Mouse (Mus musculus) heart, embryonic 11.5 days (tissue): ENCODE data around the gene Usp36. TPM values are rescaled to one million over a fixed set of nuclear protein-coding genes. Genes with fewer than 3 reads are reported as not detected.

Experiments used
- ATAC-seq: fragments of 200-750 bp; cut with Nextera tagmentation; replicated peaks from 2 replicates; pipeline ENCODE4 v1.8.0; 2017; ENCODE audit warnings: moderate library complexity; ENCODE audit not compliant: insufficient number of reproducible peaks, low FRiP score, low TSS enrichment
- H3K27ac ChIP-seq: fragments of 300-500 bp; sonication (generic); 2 replicates; pipeline ENCODE4 v1.5.1; 2014; ENCODE audit warnings: mild to moderate bottlenecking, low read depth, low read length
- H3K27me3 ChIP-seq: fragments of 300-500 bp; sonication (generic); 2 replicates; pipeline ENCODE4 v1.6.1; 2014; ENCODE audit warnings: mild to moderate bottlenecking, low read length, mixed read lengths; ENCODE audit not compliant: control insufficient read depth, insufficient read depth
- H3K36me3 ChIP-seq: fragments of 300-500 bp; sonication (generic); 2 replicates; pipeline ENCODE4 v1.6.1; 2014; ENCODE audit warnings: mild to moderate bottlenecking, low read length, moderate library complexity, mixed read lengths; ENCODE audit not compliant: control insufficient read depth, insufficient read depth
- H3K4me1 ChIP-seq: fragments of 300-500 bp; sonication (generic); 2 replicates; pipeline ENCODE4 v1.6.1; 2014; ENCODE audit warnings: low read length; ENCODE audit not compliant: control insufficient read depth, insufficient read depth
- H3K4me2 ChIP-seq: fragments of 300-500 bp; sonication (generic); 2 replicates; pipeline ENCODE4 v1.6.1; 2014; ENCODE audit warnings: mild to moderate bottlenecking, moderate library complexity
- H3K4me3 ChIP-seq: fragments of 300-500 bp; sonication (generic); 2 replicates; pipeline ENCODE4 v1.5.1; 2014; ENCODE audit warnings: low read depth, low read length
- H3K9ac ChIP-seq: fragments of 300-500 bp; sonication (generic); 2 replicates; pipeline ENCODE4 v1.6.1; 2014; ENCODE audit warnings: mild to moderate bottlenecking, low read depth, low read length, moderate library complexity
- H3K9me3 ChIP-seq: fragments of 300-500 bp; sonication (generic); replicated peaks from 2 replicates; pipeline ENCODE4 v1.6.1; 2016; ENCODE audit warnings: low read length; ENCODE audit not compliant: control insufficient read depth
- WGBS: fragments of 180-500 bp; shearing (Covaris S2); extraction: QIAGEN DNeasy Blood & Tissue Kit; methylation state at CpG from one replicate; pipeline ENCODE4 v1.1.7; 2014; ENCODE audit not compliant: insufficient replicate concordance; 5-methylcytosine and 5-hydroxymethylcytosine counted together
- polyA plus RNA-seq: library from polyadenylated mRNA; unstranded; fragments of >200 nt; fragmentation: Nextera tagmentation; extraction: Ambion mirVana; gene quantifications from 2 replicates; pipeline ENCODE4 v1.2.1, GENCODE M21; 2014

Usp36 gene
- polyA plus RNA-seq, 1 experiment from 2014 or later: 11.1 TPM

DNA sequence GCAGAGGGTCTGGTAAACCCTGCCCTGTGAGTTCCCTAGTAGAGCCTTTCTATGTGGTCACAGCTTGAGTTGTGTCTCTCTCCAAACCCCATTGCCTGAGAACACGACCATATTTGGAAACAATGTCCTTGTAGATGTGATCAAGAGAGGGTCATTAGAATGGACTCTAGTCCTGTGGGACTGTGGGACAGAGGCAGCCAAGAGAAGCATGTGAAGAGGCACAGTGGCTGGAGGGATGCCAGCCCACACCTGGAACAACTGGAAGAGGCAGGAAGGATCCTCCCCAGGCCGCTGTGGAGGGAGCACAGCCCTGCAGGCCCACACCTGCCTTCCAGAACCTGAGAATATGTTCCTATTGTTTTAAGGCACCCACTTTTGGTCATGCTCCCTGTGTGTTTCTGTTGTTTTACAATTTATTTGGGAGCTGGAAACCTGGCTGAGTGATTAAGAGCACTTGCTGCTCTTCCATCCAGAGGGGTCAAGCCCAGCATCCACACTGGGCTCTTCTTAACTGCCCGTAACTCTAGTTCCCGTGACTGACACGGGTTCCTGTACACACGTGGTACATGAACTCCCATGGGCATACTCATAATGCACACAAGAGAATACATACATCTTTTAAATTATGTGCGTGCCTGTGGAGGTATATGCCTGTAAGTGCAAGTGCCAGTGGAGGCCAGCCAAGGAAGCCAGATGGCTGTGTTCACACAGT, 36.4 kb downstream of the Usp36 start:
- no peak for ATAC-seq
- Histone ChIP-seq H3K4me3 (no peak overlapping the region), H3K9me3 (no peaks in the 10 kb centered on the region), H3K9ac (no peak overlapping the region), H3K27ac (no peak overlapping the region), H3K4me1 (peaks cover 13% of the 10 kb centered on the region), H3K27me3 (no peaks in the 10 kb centered on the region), H3K36me3 (peaks cover 14% of the 10 kb centered on the region), H3K4me2 (no peak overlapping the region)
- 87% methylated on average over 7 of the region's 7 CpGs for WGBS

DNA sequence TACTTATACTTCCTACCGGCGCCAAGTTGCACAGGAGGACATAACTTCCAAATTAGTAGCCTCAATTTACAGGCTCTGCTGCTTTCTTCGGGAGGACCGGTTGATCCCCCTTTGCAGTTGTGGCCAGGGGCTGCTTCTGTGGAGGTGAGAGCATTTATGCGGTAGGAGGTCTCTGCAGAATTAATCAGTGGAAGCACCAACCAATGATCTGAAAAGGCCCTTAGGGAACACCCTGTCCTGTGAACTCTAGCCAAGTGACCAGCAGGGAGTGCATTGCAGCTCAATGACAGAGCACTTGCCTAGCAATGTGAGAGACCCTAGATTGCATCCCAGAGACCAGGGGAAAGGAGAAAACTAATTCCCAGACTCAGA, 41.0 kb downstream of the Usp36 start:
- WGBS: 2% methylated on average over 5 of the region's 5 CpGs
- peaks cover 29% of the 10 kb centered on the region for H3K4me1 ChIP-seq
- no peaks in the 10 kb centered on the region for H3K27me3 ChIP-seq
- H3K27ac ChIP-seq: peak overlapping the region; percentile 92
- peak; percentile 16; the same call in 1 of the 2 replicates for ATAC-seq
- H3K36me3 ChIP-seq: no peaks in the 10 kb centered on the region
- peak overlapping the region; percentile 93 for H3K4me3 ChIP-seq
- no peaks in the 10 kb centered on the region for H3K9me3 ChIP-seq
- H3K9ac ChIP-seq: peak overlapping the region; percentile 77
- peak overlapping the region; percentile 70 for H3K4me2 ChIP-seq

DNA sequence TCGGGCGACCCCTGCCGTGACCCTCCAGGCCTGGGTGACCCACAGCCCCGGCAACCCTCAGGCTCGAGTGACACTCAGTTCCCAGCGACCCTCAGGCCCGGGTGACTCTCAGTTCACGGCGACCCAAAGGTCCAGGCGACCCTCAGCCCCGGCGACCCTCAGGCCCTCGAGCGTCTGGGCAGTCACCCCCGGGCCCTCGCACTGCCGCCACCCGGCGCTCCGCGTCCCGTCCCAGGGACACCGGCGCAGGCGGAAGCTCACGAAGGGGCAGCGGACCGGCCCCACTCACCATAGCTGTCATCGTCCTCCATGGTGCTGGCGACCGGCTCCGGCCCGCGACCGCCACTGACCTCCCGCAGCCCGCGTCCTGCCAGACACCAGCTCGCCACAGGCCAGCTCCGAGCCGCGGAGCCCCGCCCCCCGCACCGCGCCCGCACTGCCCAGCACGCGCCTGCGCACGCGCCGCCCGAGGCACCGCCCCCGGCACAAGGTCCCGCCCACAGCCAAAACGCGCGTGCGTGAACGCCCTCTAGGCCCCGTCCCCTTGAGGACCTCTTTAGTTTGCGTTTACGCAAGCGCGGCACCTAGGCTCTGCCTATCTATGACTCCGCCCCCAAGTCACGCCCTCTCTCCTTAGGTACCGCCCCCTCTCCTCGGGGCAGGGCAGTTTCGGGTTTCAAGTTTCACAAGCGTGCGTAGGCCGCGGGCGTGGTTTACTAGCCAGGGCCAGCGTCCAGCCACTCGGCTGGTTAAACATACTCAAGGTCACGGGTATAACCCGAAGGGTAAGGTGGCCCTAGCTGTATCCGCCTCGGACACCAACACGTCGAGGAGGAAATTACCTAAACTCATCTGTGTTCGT, 41.7 kb downstream of the Usp36 start, which contains the start of gene Cyth1:
Gene Cyth1 (minus strand): TSS at position 443 of the 862 bp plus-strand sequence.
- H3K27ac ChIP-seq: peak within 1 kb of the TSS; percentile 92
- no peaks in the 10 kb centered on the region for H3K36me3 ChIP-seq
- ATAC-seq: peak; percentile 97
- H3K9ac ChIP-seq: peak within 1 kb of the TSS; percentile 80
- under 1% methylated on average over 85 of the region's 86 CpGs for WGBS
- peaks cover 28% of the 10 kb centered on the region for H3K4me1 ChIP-seq
- H3K4me2 ChIP-seq: peak within 1 kb of the TSS; percentile 75
- H3K4me3 ChIP-seq: peak within 1 kb of the TSS; percentile 93
- no peaks in the 10 kb centered on the region for H3K9me3 ChIP-seq
- no peaks in the 10 kb centered on the region for H3K27me3 ChIP-seq

GRCm38 (mm10) chr11:118247359-118248095, 42.5 kb downstream of the Usp36 start:
- peak overlapping the region; percentile 80 for H3K9ac ChIP-seq
- H3K9me3 ChIP-seq: no peaks in the 10 kb centered on the region
- peak overlapping the region; percentile 93 for H3K4me3 ChIP-seq
- H3K27ac ChIP-seq: peak overlapping the region; percentile 80
- H3K4me2 ChIP-seq: peak overlapping the region; percentile 75
- H3K27me3 ChIP-seq: no peaks in the 10 kb centered on the region
- 2% methylated on average over 43 of the region's 43 CpGs for WGBS
- H3K4me1 ChIP-seq: peaks cover 28% of the 10 kb centered on the region
- ATAC-seq: no peak
- H3K36me3 ChIP-seq: no peaks in the 10 kb centered on the region

- Histone ChIP-seq H3K36me3 (no peaks in the 10 kb centered on the region), H3K27me3 (no peaks in the 10 kb centered on the region), H3K4me2 (peak overlapping the region; percentile 75), H3K4me1 (peaks cover 28% of the 10 kb centered on the region), H3K9me3 (no peaks in the 10 kb centered on the region), H3K9ac (peak overlapping the region; percentile 80), H3K27ac (peak overlapping the region; percentile 80; the same call in 1 of the 2 replicates), H3K4me3 (peak overlapping the region; percentile 93)
- no peak for ATAC-seq
- 58% methylated on average over 5 of the region's 5 CpGs for WGBS
These were observed 43.3 kb downstream of the Usp36 start for GRCm38 (mm10) chr11:118246724-118247123.

DNA sequence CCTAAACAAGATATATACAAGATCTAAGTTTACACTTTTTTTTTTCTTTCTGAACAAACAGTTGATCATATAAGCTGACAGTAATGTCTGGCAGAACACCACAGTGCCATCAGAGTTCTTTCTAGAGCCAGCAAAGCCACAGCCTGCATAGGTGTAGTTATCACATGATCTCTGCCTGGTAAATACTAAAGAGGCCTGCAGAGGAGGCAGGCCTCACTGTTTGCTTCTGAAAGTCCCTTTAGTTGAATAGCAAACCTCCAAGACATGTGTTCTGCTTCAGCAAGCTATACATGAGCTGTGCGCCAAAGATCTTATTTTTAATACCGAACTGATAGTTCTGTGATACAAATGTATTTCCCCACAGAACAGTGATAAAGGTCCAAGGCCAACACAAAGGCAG, 44.9 kb downstream of the Usp36 start:
- no peak overlapping the region for H3K4me2 ChIP-seq
- no peak overlapping the region for H3K27ac ChIP-seq
- H3K9me3 ChIP-seq: no peaks in the 10 kb centered on the region
- H3K4me1 ChIP-seq: peaks cover 36% of the 10 kb centered on the region
- no peak for ATAC-seq
- no peaks in the 10 kb centered on the region for H3K36me3 ChIP-seq
- no peaks in the 10 kb centered on the region for H3K27me3 ChIP-seq
- no peak overlapping the region for H3K4me3 ChIP-seq
- H3K9ac ChIP-seq: no peak overlapping the region
- 87% methylated on average over 2 of the region's 2 CpGs for WGBS

- H3K36me3 ChIP-seq: no peaks in the 10 kb centered on the region
- no peak overlapping the region for H3K27ac ChIP-seq
- H3K4me2 ChIP-seq: no peak overlapping the region
- 73% methylated on average over 6 of the region's 6 CpGs for WGBS
- H3K4me1 ChIP-seq: peaks cover 39% of the 10 kb centered on the region
- no peak for ATAC-seq
- no peak overlapping the region for H3K4me3 ChIP-seq
- H3K27me3 ChIP-seq: no peaks in the 10 kb centered on the region
- H3K9ac ChIP-seq: no peak overlapping the region
- H3K9me3 ChIP-seq: no peaks in the 10 kb centered on the region
These were observed 46.3 kb downstream of the Usp36 start for GRCm38 (mm10) chr11:118243627-118244261.

DNA sequence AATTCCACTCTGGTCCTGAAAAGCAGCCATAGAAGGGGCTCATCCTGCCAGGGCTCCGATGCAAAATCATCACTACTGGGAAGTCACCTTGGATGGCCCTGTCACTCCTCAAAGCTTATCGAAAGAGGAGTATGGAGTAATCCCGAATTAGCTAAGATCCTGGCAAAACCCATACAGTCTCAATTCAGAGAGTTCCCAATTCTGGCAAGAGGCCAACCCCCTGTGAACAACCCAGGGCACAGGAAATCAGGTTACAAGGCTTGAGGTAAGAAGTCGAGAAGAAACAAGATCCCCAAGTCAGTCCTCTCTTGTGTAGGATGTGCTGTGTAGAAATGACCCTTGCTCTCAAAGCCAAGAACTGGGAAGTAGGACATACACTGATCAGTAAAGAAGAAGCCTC, 47.5 kb downstream of the Usp36 start:
- WGBS: 72% methylated on average over 4 of the region's 4 CpGs
- H3K27ac ChIP-seq: no peak overlapping the region
- H3K9ac ChIP-seq: no peak overlapping the region
- no peak overlapping the region for H3K4me2 ChIP-seq
- no peaks in the 10 kb centered on the region for H3K27me3 ChIP-seq
- peaks cover 39% of the 10 kb centered on the region for H3K4me1 ChIP-seq
- H3K36me3 ChIP-seq: no peaks in the 10 kb centered on the region
- no peaks in the 10 kb centered on the region for H3K9me3 ChIP-seq
- ATAC-seq: no peak
- H3K4me3 ChIP-seq: no peak overlapping the region
